Mouse (Mus musculus) heart, postnatal 0 days (tissue): ENCODE measurements at regions not wholly inside any gene's neighbourhood (a gene's known extent, or its start where the extent isn't known, plus 50 kb on each side); places are given as distances from the start of the nearest gene placed in this dataset.

ENCODE experiments used
- CTCF ChIP-seq: IDR thresholded peaks from 2 replicates; pipeline ENCODE4 v1.5.1; 2016; ENCODE audit warnings: antibody characterized with exemption, control low read depth, low read depth
- EP300 ChIP-seq: IDR thresholded peaks from 2 replicates; pipeline ENCODE4 v1.6.1; 2016; ENCODE audit warnings: antibody characterized with exemption, low read depth

DNA sequence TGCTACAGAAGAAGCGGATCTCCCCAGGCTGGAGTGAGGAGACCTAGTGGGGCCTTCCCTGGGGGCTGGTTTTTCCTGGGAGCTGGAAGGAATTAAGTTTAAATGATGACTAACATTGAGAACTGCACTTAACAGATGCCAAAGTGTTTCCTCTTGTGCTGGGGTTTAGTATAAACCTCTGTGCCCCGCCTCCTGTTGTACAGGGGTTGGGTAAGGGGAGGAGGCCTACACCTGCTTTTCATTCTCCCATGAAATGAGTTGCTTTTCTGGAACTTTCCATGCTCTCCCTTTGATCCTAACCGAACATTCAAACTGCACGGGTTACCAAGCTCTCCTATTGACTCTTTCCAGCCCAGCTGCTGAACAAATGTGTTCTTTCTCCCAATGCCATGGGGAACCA, 167.7 kb downstream of the Uaca start:
- TF ChIP-seq CTCF, result no peak
- no peak for TF ChIP-seq EP300
